Mouse (Mus musculus) megakaryocyte, embryonic 14.5 days (primary cell): Measurements from ENCODE around the gene Rc3h1. TPM values are rescaled to one million over a fixed set of nuclear protein-coding genes. Genes with fewer than 3 reads are reported as not detected.

Experiments
- H3K27me3 ChIP-seq: replicated peaks from 2 replicates; pipeline ENCODE3; 2012; ENCODE audit warnings: inconsistent platforms
- H3K36me3 ChIP-seq: replicated peaks from 2 replicates; pipeline ENCODE3; 2012; ENCODE audit warnings: low read length, inconsistent platforms, mixed read lengths
- H3K4me1 ChIP-seq: 2 replicates; pipeline ENCODE4 v1.6.1; 2012; ENCODE audit warnings: inconsistent platforms
- H3K4me3 ChIP-seq: replicated peaks from 2 replicates; pipeline ENCODE3; 2012; ENCODE audit warnings: moderate library complexity, mild to moderate bottlenecking, inconsistent platforms
- H3K9me3 ChIP-seq: 2 replicates; pipeline ENCODE4 v1.6.1; 2012; ENCODE audit warnings: inconsistent platforms
- FLI1 ChIP-seq: IDR thresholded peaks from 2 replicates; pipeline ENCODE4 v1.6.1; 2012; ENCODE audit warnings: low read length, inconsistent platforms, mixed read lengths
- GATA1 ChIP-seq: IDR thresholded peaks from 3 replicates; pipeline ENCODE4 v1.6.1; 2012; ENCODE audit warnings: mixed read lengths, low read length, inconsistent platforms, borderline replicate concordance
- polyA plus RNA-seq: library from polyadenylated mRNA; stranded (reverse); fragments of >175 nt; gene quantifications from 2 replicates; pipeline ENCODE4 v1.2.3, GENCODE M21; 2012; ENCODE audit warnings: low replicate concordance; ENCODE audit not compliant: insufficient read depth

Rc3h1 gene
- polyA plus RNA-seq, 1 experiment = 0.37 TPM

GRCm38 (mm10) chr1:160884273-160884672, 21.9 kb upstream of the Rc3h1 start:
- TF ChIP-seq FLI1 = no peak
- no peak for TF ChIP-seq GATA1
- H3K9me3 ChIP-seq = no peaks in the 10 kb centered on the region
- H3K27me3 ChIP-seq = no peaks in the 10 kb centered on the region
- H3K4me1 ChIP-seq = no peaks in the 10 kb centered on the region
- no peak overlapping the region for H3K4me3 ChIP-seq
- H3K36me3 ChIP-seq = no peaks in the 10 kb centered on the region

GRCm38 (mm10) chr1:160884993-160885392, 21.2 kb upstream of the Rc3h1 start:
- Histone ChIP-seq H3K9me3 (no peaks in the 10 kb centered on the region), H3K27me3 (peaks cover 3% of the 10 kb centered on the region), H3K4me1 (no peaks in the 10 kb centered on the region), H3K36me3 (no peaks in the 10 kb centered on the region), H3K4me3 (no peak overlapping the region)
- no peak for TF ChIP-seq FLI1
- TF ChIP-seq GATA1 = no peak

GRCm38 (mm10) chr1:160899701-160900100, 6.5 kb upstream of the Rc3h1 start:
- Histone ChIP-seq H3K9me3 (no peaks in the 10 kb centered on the region), H3K36me3 (no peaks in the 10 kb centered on the region), H3K27me3 (peaks cover 7% of the 10 kb centered on the region), H3K4me3 (no peak overlapping the region), H3K4me1 (peaks cover 1% of the 10 kb centered on the region; the same call in 1 of the 2 replicates)
- TF ChIP-seq GATA1 = no peak
- no peak for TF ChIP-seq FLI1

GRCm38 (mm10) chr1:160904047-160904446, 2.2 kb upstream of the Rc3h1 start:
- Histone ChIP-seq H3K36me3 (no peaks in the 10 kb centered on the region), H3K4me1 (peaks cover 11% of the 10 kb centered on the region), H3K4me3 (no peak overlapping the region), H3K27me3 (peaks cover 7% of the 10 kb centered on the region), H3K9me3 (no peaks in the 10 kb centered on the region)
- no peak for TF ChIP-seq GATA1
- TF ChIP-seq FLI1 = no peak

- Histone ChIP-seq H3K4me1 (peaks cover 33% of the 10 kb centered on the region), H3K27me3 (peaks cover 5% of the 10 kb centered on the region), H3K36me3 (peaks cover 5% of the 10 kb centered on the region), H3K9me3 (no peaks in the 10 kb centered on the region), H3K4me3 (peak overlapping the region; percentile 100)
- TF ChIP-seq GATA1 = no peak
- no peak for TF ChIP-seq FLI1
These were observed 602 bp downstream of the Rc3h1 start for GRCm38 (mm10) chr1:160906558-160907481.

- Histone ChIP-seq H3K9me3 (no peaks in the 10 kb centered on the region), H3K36me3 (peaks cover 8% of the 10 kb centered on the region), H3K4me1 (peaks cover 48% of the 10 kb centered on the region), H3K4me3 (no peak overlapping the region), H3K27me3 (no peaks in the 10 kb centered on the region)
- TF ChIP-seq GATA1 = no peak
- TF ChIP-seq FLI1 = no peak
These were observed 4.0 kb downstream of the Rc3h1 start for GRCm38 (mm10) chr1:160910176-160910575.

- Histone ChIP-seq H3K27me3 (no peaks in the 10 kb centered on the region), H3K4me3 (no peak overlapping the region), H3K9me3 (no peaks in the 10 kb centered on the region), H3K36me3 (peaks cover 8% of the 10 kb centered on the region), H3K4me1 (peaks cover 55% of the 10 kb centered on the region)
- TF ChIP-seq GATA1 = no peak
These were observed 4.6 kb downstream of the Rc3h1 start for GRCm38 (mm10) chr1:160910812-160911211.

GRCm38 (mm10) chr1:160919383-160919782, 13.2 kb downstream of the Rc3h1 start:
- no peak overlapping the region for H3K4me3 ChIP-seq
- TF ChIP-seq FLI1 = no peak
- H3K9me3 ChIP-seq = no peaks in the 10 kb centered on the region
- H3K36me3 ChIP-seq = peaks cover 10% of the 10 kb centered on the region
- no peaks in the 10 kb centered on the region for H3K27me3 ChIP-seq
- peaks cover 46% of the 10 kb centered on the region for H3K4me1 ChIP-seq

- no peaks in the 10 kb centered on the region for H3K27me3 ChIP-seq
- no peak for TF ChIP-seq FLI1
- no peak for TF ChIP-seq GATA1
- H3K36me3 ChIP-seq = peaks cover 12% of the 10 kb centered on the region
- H3K4me1 ChIP-seq = peaks cover 41% of the 10 kb centered on the region
- no peaks in the 10 kb centered on the region for H3K9me3 ChIP-seq
- H3K4me3 ChIP-seq = no peak overlapping the region
These were observed 15.7 kb downstream of the Rc3h1 start for GRCm38 (mm10) chr1:160921938-160922337.

GRCm38 (mm10) chr1:160931320-160931719, 25.1 kb downstream of the Rc3h1 start:
- no peaks in the 10 kb centered on the region for H3K27me3 ChIP-seq
- H3K9me3 ChIP-seq = no peaks in the 10 kb centered on the region
- H3K4me1 ChIP-seq = peaks cover 19% of the 10 kb centered on the region
- H3K4me3 ChIP-seq = no peak overlapping the region
- TF ChIP-seq GATA1 = no peak
- no peak for TF ChIP-seq FLI1
- peaks cover 62% of the 10 kb centered on the region for H3K36me3 ChIP-seq
